Mouse (Mus musculus) kidney, postnatal 0 days (tissue): ENCODE measurements around the gene Bola1. TPM values are rescaled to one million over a fixed set of nuclear protein-coding genes. Genes with fewer than 3 reads are reported as not detected.
"Not testable (repeated sequence)": the region's sequence is repeated elsewhere in the genome, so short reads cannot be mapped to it uniquely, and the experiment has no call there.

Source experiments
- ATAC-seq: fragments of 200-750 bp; cut with Nextera tagmentation; replicated peaks from 2 replicates; pipeline ENCODE4 v1.8.0; 2017; ENCODE audit warnings: low read depth, moderate number of reproducible peaks, moderate TSS enrichment, moderate library complexity; ENCODE audit not compliant: low FRiP score
- DNase-seq: peaks from one replicate; pipeline ENCODE4 v3.0.0-alpha.2; 2016; ENCODE audit warnings: low spot score
- H3K27ac ChIP-seq: fragments of 300-500 bp; sonication (generic); 2 replicates; pipeline ENCODE4 v1.5.1; 2014; ENCODE audit warnings: mild to moderate bottlenecking
- H3K27me3 ChIP-seq: fragments of 300-500 bp; sonication (generic); 2 replicates; pipeline ENCODE4 v1.6.1; 2014; ENCODE audit warnings: low read length, mixed read lengths; ENCODE audit not compliant: insufficient read depth
- H3K36me3 ChIP-seq: fragments of 300-500 bp; sonication (generic); 2 replicates; pipeline ENCODE4 v1.6.1; 2014; ENCODE audit warnings: low read length, mixed read lengths; ENCODE audit not compliant: insufficient read depth
- H3K4me1 ChIP-seq: fragments of 300-500 bp; sonication (generic); replicated peaks from 2 replicates; pipeline ENCODE4 v1.6.1; 2014; ENCODE audit warnings: antibody characterized with exemption, low read length, mixed read lengths; ENCODE audit not compliant: insufficient read depth
- H3K4me2 ChIP-seq: fragments of 300-500 bp; sonication (generic); 2 replicates; pipeline ENCODE4 v1.6.1; 2014; ENCODE audit warnings: mild to moderate bottlenecking, low read length, moderate library complexity, mixed read lengths
- H3K4me3 ChIP-seq: fragments of 300-500 bp; sonication (generic); replicated peaks from 2 replicates; pipeline ENCODE4 v1.5.1; 2014; ENCODE audit warnings: low read depth, low read length
- H3K9ac ChIP-seq: fragments of 300-500 bp; sonication (generic); 2 replicates; pipeline ENCODE4 v1.6.1; 2014; ENCODE audit warnings: low read depth, low read length
- H3K9me3 ChIP-seq: fragments of 300-500 bp; sonication (generic); replicated peaks from 2 replicates; pipeline ENCODE4 v1.6.1; 2016; ENCODE audit warnings: low read length, inconsistent platforms, mixed read lengths
- CTCF ChIP-seq: IDR thresholded peaks from 2 replicates; pipeline ENCODE4 v1.5.1; 2016; ENCODE audit warnings: antibody characterized with exemption, low read depth, mild to moderate bottlenecking, moderate library complexity
- WGBS: fragments of 180-500 bp; shearing (Covaris S2); extraction: QIAGEN DNeasy Blood & Tissue Kit; methylation state at CpG from one replicate; pipeline ENCODE4 v1.1.7; 2014; 5-methylcytosine and 5-hydroxymethylcytosine counted together
- polyA plus RNA-seq: library from polyadenylated mRNA; unstranded; fragments of >200 nt; fragmentation: Nextera tagmentation; extraction: Ambion mirVana; gene quantifications from 2 replicates; pipeline ENCODE4 v1.2.1, GENCODE M21; 2015

Bola1 gene
- 66.4 and 70.5 TPM in 2 replicates for polyA plus RNA-seq

DNA sequence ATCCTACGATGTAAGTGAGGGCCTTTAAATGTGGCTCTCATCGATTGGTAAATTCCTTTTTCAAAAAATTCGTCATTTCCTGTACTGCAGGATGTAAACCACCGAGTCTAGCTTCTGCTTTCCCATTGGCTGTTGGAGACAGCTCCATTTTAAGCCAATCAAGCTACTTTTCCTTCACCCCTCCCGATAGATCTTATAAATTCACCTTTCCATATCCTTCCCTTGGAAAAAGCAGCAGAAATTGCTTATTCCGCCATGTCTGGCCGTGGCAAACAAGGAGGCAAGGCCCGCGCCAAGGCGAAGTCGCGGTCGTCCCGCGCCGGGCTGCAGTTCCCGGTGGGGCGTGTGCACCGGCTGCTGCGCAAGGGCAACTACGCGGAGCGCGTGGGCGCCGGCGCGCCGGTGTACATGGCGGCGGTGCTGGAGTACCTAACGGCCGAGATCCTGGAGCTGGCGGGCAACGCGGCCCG lies at the start of gene Bola1, which contains the start of gene Hist2h2ab:
Gene Bola1 (minus strand): TSS at position 49 of the 470 bp plus-strand sequence.
Gene Hist2h2ab (plus strand): TSS at position 205 of the 470 bp plus-strand sequence.
- Histone ChIP-seq H3K27me3 (no peaks in the 10 kb centered on the region), H3K36me3 (no peaks in the 10 kb centered on the region), H3K9me3 (no peaks in the 10 kb centered on the region), H3K4me2 (peak within 1 kb of the TSS; percentile 60), H3K4me3 (peak within 1 kb of the TSS; percentile 69), H3K9ac (peak within 1 kb of the TSS; percentile 82), H3K27ac (peak within 1 kb of the TSS; percentile 99), H3K4me1 (peaks cover 25% of the 10 kb centered on the region)
- ATAC-seq (peak; percentile 72), DNase-seq (peak; percentile 98)
- TF ChIP-seq CTCF = no peak
- WGBS = under 1% methylated on average over 36 of the region's 37 CpGs

DNA sequence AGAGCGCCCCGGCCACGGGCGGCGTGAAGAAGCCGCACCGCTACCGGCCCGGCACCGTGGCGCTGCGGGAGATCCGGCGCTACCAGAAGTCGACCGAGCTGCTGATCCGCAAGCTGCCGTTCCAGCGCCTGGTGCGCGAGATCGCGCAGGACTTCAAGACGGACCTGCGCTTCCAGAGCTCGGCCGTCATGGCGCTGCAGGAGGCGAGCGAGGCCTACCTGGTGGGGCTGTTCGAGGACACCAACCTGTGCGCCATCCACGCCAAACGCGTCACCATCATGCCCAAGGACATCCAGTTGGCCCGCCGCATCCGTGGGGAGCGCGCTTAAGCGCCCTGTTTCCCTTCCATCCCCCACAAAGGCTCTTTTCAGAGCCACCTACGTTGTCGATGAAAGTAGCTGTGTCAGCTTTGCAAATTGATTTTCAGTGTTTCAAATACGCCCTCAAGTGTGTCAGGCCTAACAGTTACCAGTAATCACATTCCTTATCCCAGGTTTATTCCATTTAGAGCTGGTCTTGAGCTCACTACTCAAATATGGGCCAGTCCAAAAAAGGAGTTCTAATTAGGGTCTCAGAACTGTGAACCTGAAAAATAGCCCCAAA lies 49.4 kb upstream of the Bola1 start:
- not testable (repeated sequence) for H3K36me3 ChIP-seq, H3K9me3 ChIP-seq, H3K27me3 ChIP-seq, DNase-seq
- 0% methylated on average over 9 of the region's 44 CpGs for WGBS
- Histone ChIP-seq H3K9ac (peak overlapping the region; percentile 64), H3K4me3 (peak overlapping the region; percentile 54), H3K4me2 (peak overlapping the region; percentile 85), H3K27ac (peak overlapping the region; percentile 93), H3K4me1 (peaks cover 11% of the 10 kb centered on the region)
- peak; percentile 35 for ATAC-seq

DNA sequence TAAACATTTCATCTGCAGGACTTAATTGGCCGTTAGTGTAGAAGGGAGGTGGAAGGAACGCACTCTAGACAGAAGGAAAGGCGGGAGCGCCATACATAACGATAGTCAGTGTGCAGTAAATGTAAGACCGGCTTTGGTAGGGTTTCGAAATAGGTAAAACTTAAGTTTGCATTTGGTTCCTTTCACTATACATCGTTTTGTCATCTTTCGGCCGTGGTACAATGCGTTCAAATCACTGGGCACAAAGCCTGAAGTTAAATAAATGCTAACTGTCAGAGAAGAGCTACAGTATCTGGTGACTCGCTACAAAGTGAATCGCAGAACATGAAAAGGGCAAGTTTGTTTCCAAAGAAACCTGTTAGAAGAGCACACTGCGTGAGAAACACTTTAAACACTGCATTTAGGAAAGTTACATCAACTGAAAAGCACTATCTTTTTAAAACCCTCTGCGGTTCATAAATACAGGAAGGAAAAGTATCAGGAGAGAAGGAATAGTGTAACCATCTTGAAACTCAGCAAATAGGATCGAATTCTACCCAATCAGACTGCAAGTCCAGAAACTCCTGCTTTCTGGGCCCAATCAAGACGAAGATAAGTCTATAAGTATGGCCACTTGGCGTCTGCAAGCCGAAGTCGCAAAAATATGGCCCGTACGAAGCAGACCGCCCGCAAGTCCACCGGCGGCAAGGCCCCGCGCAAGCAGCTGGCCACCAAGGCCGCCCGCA lies 48.7 kb upstream of the Bola1 start, which contains the start of gene Hist2h3b:
Gene Hist2h3b (plus strand): TSS at position 604 of the 725 bp plus-strand sequence.
- Histone ChIP-seq H3K9me3 (no peaks in the 10 kb centered on the region), H3K4me3 (peak within 1 kb of the TSS; percentile 54), H3K4me1 (peaks cover 11% of the 10 kb centered on the region), H3K27me3 (no peaks in the 10 kb centered on the region), H3K27ac (peak within 1 kb of the TSS; percentile 93), H3K4me2 (peak within 1 kb of the TSS; percentile 85), H3K36me3 (no peaks in the 10 kb centered on the region), H3K9ac (peak within 1 kb of the TSS; percentile 64)
- peak; percentile 98 for DNase-seq
- peak; percentile 68 for ATAC-seq
- no peak for TF ChIP-seq CTCF
- 16% methylated on average over 28 of the region's 30 CpGs for WGBS

DNA sequence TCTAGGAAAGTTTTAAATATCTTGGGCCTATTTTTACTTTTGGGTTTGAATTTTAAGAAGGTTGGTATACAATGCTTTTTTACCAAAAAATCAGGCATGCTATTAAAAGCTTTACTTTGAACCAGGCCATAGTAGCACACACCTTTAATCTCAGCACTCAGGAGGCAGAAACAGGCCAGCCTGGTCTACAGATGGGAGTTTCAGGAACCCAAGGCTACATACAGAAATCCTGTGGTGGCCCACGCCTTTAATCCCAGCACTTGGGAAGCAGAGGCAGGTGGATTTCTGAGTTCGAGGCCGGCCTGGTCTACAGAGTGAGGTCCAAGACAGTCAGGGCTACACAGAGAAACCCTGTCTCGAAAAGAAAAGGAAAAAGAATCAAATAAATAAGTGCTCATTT lies 48.0 kb upstream of the Bola1 start:
- TF ChIP-seq CTCF = no peak
- peak overlapping the region; percentile 37 for H3K4me3 ChIP-seq
- no peaks in the 10 kb centered on the region for H3K9me3 ChIP-seq
- DNase-seq (no peak), ATAC-seq (no peak)
- H3K27ac ChIP-seq = peak overlapping the region; percentile 93
- no peaks in the 10 kb centered on the region for H3K27me3 ChIP-seq
- peaks cover 11% of the 10 kb centered on the region for H3K4me1 ChIP-seq
- peak overlapping the region; percentile 60; the same call in 1 of the 2 replicates for H3K4me2 ChIP-seq
- H3K9ac ChIP-seq = no peak overlapping the region
- no peaks in the 10 kb centered on the region for H3K36me3 ChIP-seq
- 76% methylated on average over 4 of the region's 4 CpGs for WGBS

DNA sequence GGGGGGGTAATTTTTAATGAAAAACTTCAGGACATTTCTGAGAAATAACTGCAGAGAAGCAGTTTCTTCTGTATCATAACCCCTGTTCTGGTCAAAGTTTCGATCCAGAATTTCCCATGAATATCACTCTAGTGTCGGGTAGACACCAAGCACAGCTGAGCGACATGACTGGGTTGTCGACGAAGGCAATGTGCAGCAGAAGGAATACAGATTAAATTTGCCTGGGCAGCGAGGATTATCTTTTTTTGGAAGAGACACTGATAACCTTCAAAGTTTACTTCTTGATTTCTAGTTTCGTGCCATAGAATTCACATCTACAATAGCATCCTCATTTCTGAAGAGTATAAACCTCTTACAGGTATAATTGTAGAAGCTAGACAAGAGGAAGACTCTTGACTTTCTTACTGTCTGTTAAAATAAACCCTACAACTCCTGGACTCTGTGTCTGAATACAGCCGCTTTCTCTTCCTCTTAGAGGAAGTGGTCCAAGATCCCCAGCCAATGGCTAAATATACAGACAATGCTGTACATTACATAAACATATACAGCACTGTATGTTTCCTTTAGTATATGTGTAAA lies 46.7 kb upstream of the Bola1 start:
- H3K4me3 ChIP-seq = no peak overlapping the region
- H3K4me2 ChIP-seq = no peak overlapping the region
- H3K4me1 ChIP-seq = peaks cover 14% of the 10 kb centered on the region
- H3K9ac ChIP-seq = no peak overlapping the region
- H3K9me3 ChIP-seq = no peaks in the 10 kb centered on the region
- 82% methylated on average over 8 of the region's 8 CpGs for WGBS
- no peaks in the 10 kb centered on the region for H3K36me3 ChIP-seq
- no peak overlapping the region for H3K27ac ChIP-seq
- DNase-seq = no peak
- H3K27me3 ChIP-seq = no peaks in the 10 kb centered on the region
- TF ChIP-seq CTCF = no peak
- no peak for ATAC-seq

DNA sequence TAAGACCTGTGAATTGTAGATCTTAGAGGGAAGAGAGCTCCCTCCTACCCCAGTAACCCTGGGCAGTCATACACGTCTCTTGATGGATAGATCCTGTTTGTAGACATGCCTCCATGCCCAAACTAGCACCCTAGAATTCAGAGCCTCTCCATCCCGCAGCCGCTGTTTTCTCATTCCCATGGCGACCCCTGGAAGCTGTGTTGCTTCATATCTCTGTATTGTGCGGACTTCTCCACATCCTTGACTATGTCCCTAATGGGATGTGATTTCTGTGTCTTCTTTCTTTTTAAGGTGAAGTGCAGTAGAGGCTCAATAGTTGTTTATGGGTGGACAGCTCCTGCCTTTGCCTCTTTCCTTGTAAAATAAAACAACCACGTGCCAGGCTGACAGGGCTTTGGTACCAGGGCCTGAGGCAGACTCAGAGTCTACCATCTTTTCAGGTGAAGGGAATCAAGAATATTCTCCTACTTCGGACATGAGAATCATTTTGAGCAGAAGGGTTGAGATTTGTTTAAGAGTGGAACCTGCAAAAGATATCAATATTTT lies 45.0 kb upstream of the Bola1 start:
- no peak for DNase-seq
- TF ChIP-seq CTCF = no peak
- Histone ChIP-seq H3K4me3 (peak overlapping the region; percentile 60; the same call in 1 of the 2 replicates), H3K36me3 (no peaks in the 10 kb centered on the region), H3K4me2 (peak overlapping the region; percentile 82), H3K27me3 (no peaks in the 10 kb centered on the region), H3K9ac (peak overlapping the region; percentile 78; the same call in 1 of the 2 replicates), H3K9me3 (no peaks in the 10 kb centered on the region), H3K4me1 (peaks cover 14% of the 10 kb centered on the region), H3K27ac (peak overlapping the region; percentile 96)
- no peak for ATAC-seq
- 69% methylated on average over 7 of the region's 7 CpGs for WGBS
